Mouse (Mus musculus): ENCODE measurements at regions not wholly inside any gene's neighbourhood (a gene's known extent, or its start where the extent isn't known, plus 50 kb on each side); places are given as distances from the start of the nearest gene placed in this dataset.

GRCm38 (mm10) chr2:51848491-51848890 lies 86.5 kb downstream of the Rbm43 start:
- Histone ChIP-seq H3K79me2 (ENCODE audit: control insufficient read depth, insufficient read depth) (no peaks in the 10 kb centered on the region), H3K4me3 (no peak overlapping the region)

GRCm38 (mm10) chr2:51850581-51850980 lies 84.4 kb downstream of the Rbm43 start:
- H3K36me3 ChIP-seq (ENCODE audit: control insufficient read depth, insufficient read depth): no peaks in the 10 kb centered on the region
- H3K79me2 ChIP-seq (ENCODE audit: control insufficient read depth, insufficient read depth): no peaks in the 10 kb centered on the region
- no peak overlapping the region for H3K4me2 ChIP-seq (ENCODE audit: low read depth)
- H3K27me3 ChIP-seq (ENCODE audit: control insufficient read depth, insufficient read depth, insufficient read length): no peaks in the 10 kb centered on the region
- H3K4me3 ChIP-seq: no peak overlapping the region
- no peak overlapping the region for H3ac ChIP-seq (ENCODE audit: control insufficient read depth, insufficient read length)
- TF ChIP-seq TCF12 (IDR thresholded peaks at IDR 0.05; ENCODE audit: insufficient read depth, poor library complexity, severe bottlenecking): no peak
- TF ChIP-seq MAX (IDR thresholded peaks at IDR 0.05; ENCODE audit: low read depth): no peak
- no peak for TF ChIP-seq MYOD1 (IDR thresholded peaks at IDR 0.05; ENCODE audit: control insufficient read depth in 1 of 3, insufficient read length in 2 of 3, low read depth in 2 of 3)
- TF ChIP-seq POLR2AphosphoS2 (IDR thresholded peaks at IDR 0.05; ENCODE audit: insufficient read length, low read depth): no peak

More at GRCm38 (mm10) chr2:51848491-51848890, 86.5 kb downstream of the Rbm43 start:
- Histone ChIP-seq H3ac (ENCODE audit: control insufficient read depth, insufficient read length) (no peak overlapping the region), H3K4me2 (ENCODE audit: low read depth) (no peak overlapping the region), H3K27me3 (ENCODE audit: control insufficient read depth, insufficient read depth, insufficient read length) (no peaks in the 10 kb centered on the region), H3K36me3 (ENCODE audit: control insufficient read depth, insufficient read depth) (no peaks in the 10 kb centered on the region)
- no peak for TF ChIP-seq MYOD1 (IDR thresholded peaks at IDR 0.05; ENCODE audit: control insufficient read depth in 1 of 3, insufficient read length in 2 of 3, low read depth in 2 of 3)
- TF ChIP-seq REST (IDR thresholded peaks at IDR 0.05; ENCODE audit: insufficient read depth, insufficient read length): no peak
- no peak for TF ChIP-seq SRF (IDR thresholded peaks at IDR 0.05; ENCODE audit: control insufficient read depth, insufficient read length, low read depth)
- no peak for TF ChIP-seq MAX (IDR thresholded peaks at IDR 0.05; ENCODE audit: low read depth)
- TF ChIP-seq MYOG (IDR thresholded peaks at IDR 0.05; ENCODE audit: control insufficient read depth in 1 of 3, insufficient read depth in 1 of 3, insufficient read length in 2 of 3, low read depth in 2 of 3): no peak
- TF ChIP-seq E2F4 (IDR thresholded peaks at IDR 0.05; ENCODE audit: insufficient read depth): no peak
- no peak for TF ChIP-seq USF1 (IDR thresholded peaks at IDR 0.05; ENCODE audit: low read depth)
- TF ChIP-seq TCF12 (IDR thresholded peaks at IDR 0.05; ENCODE audit: insufficient read depth, poor library complexity, severe bottlenecking): no peak
- no peak for TF ChIP-seq CEBPB (IDR thresholded peaks at IDR 0.05; ENCODE audit: insufficient read depth, poor library complexity, severe bottlenecking)
- no peak for TF ChIP-seq POLR2AphosphoS2 (IDR thresholded peaks at IDR 0.05; ENCODE audit: insufficient read length, low read depth)
- no peak for TF ChIP-seq POLR2A (IDR thresholded peaks at IDR 0.05; ENCODE audit: insufficient read length, low read depth)
- no peak for TF ChIP-seq TCF3 (IDR thresholded peaks at IDR 0.05; ENCODE audit: insufficient read length, low read depth)

DNA sequence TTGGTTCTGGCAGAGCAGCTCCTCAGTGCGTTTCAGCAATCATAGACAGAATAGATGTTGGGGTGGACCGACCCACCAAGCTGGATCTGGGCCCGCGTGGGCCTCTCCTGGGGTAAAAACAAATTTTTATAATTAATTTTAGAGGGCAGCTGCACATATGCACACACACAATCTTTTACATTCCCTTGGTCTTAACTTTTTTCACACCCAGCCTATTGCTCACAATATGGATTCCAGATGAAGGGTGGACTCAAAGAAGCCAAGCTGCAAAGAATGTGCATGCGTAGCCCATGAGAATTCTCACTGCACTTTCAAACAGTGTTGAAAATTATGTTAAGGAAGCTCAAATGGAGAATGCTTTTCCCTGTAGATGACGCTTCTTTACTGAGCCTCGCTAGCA lies 83.3 kb downstream of the Rbm43 start:
- TF ChIP-seq CEBPB (IDR thresholded peaks at IDR 0.05; ENCODE audit: insufficient read depth, poor library complexity, severe bottlenecking) (no peak), REST (IDR thresholded peaks at IDR 0.05; ENCODE audit: insufficient read depth, insufficient read length) (no peak), MAX (IDR thresholded peaks at IDR 0.05; ENCODE audit: low read depth) (no peak), POLR2A (IDR thresholded peaks at IDR 0.05; ENCODE audit: insufficient read length, low read depth) (no peak), MYOD1 (IDR thresholded peaks at IDR 0.05; ENCODE audit: control insufficient read depth in 1 of 3, insufficient read length in 2 of 3, low read depth in 2 of 3) (no peak), E2F4 (IDR thresholded peaks at IDR 0.05; ENCODE audit: insufficient read depth) (no peak), TCF3 (IDR thresholded peaks at IDR 0.05; ENCODE audit: insufficient read length, low read depth) (no peak), POLR2AphosphoS2 (IDR thresholded peaks at IDR 0.05; ENCODE audit: insufficient read length, low read depth) (no peak), TCF12 (IDR thresholded peaks at IDR 0.05; ENCODE audit: insufficient read depth, poor library complexity, severe bottlenecking) (no peak), USF1 (IDR thresholded peaks at IDR 0.05; ENCODE audit: low read depth) (no peak), MYOG (IDR thresholded peaks at IDR 0.05; ENCODE audit: control insufficient read depth in 1 of 3, insufficient read depth in 1 of 3, insufficient read length in 2 of 3, low read depth in 2 of 3) (no peak), SRF (IDR thresholded peaks at IDR 0.05; ENCODE audit: control insufficient read depth, insufficient read length, low read depth) (no peak)
- H3K4me3 ChIP-seq: no peak overlapping the region
- H3ac ChIP-seq (ENCODE audit: control insufficient read depth, insufficient read length): no peak overlapping the region
- H3K27me3 ChIP-seq (ENCODE audit: control insufficient read depth, insufficient read depth, insufficient read length): no peaks in the 10 kb centered on the region
- H3K4me2 ChIP-seq (ENCODE audit: low read depth): no peak overlapping the region
- H3K79me2 ChIP-seq (ENCODE audit: control insufficient read depth, insufficient read depth): no peaks in the 10 kb centered on the region
- H3K36me3 ChIP-seq (ENCODE audit: control insufficient read depth, insufficient read depth): no peaks in the 10 kb centered on the region

DNA sequence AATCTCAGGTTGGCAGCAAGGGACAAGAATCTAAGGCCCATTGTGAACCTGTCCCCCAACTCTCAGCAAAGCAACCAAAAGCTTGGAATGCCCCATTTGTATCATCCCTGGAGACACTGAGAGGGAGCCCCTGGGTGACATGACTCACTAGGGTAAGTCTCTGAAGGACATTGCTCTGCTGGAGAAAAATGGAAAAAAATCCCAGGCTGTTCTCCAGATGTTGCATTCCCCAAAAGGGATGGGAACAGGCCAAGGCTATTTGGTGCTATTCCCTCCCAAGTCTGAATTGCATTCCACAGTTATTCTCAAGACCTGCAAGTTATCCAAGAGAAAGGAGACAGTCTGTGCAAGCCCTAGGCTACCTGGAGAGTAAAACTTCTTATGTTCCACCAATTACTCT lies 77.7 kb downstream of the Rbm43 start:
- Histone ChIP-seq H3K79me2 (ENCODE audit: control insufficient read depth, insufficient read depth) (no peaks in the 10 kb centered on the region), H3K36me3 (ENCODE audit: control insufficient read depth, insufficient read depth) (no peaks in the 10 kb centered on the region), H3K27me3 (ENCODE audit: control insufficient read depth, insufficient read depth, insufficient read length) (no peaks in the 10 kb centered on the region), H3K4me2 (ENCODE audit: low read depth) (no peak overlapping the region), H3ac (ENCODE audit: control insufficient read depth, insufficient read length) (no peak overlapping the region), H3K4me3 (no peak overlapping the region)
- TF ChIP-seq MYOG (IDR thresholded peaks at IDR 0.05; ENCODE audit: control insufficient read depth in 1 of 3, insufficient read depth in 1 of 3, insufficient read length in 2 of 3, low read depth in 2 of 3): no peak
- TF ChIP-seq E2F4 (IDR thresholded peaks at IDR 0.05; ENCODE audit: insufficient read depth): no peak
- no peak for TF ChIP-seq MAX (IDR thresholded peaks at IDR 0.05; ENCODE audit: low read depth)
- no peak for TF ChIP-seq SRF (IDR thresholded peaks at IDR 0.05; ENCODE audit: control insufficient read depth, insufficient read length, low read depth)
- TF ChIP-seq POLR2AphosphoS2 (IDR thresholded peaks at IDR 0.05; ENCODE audit: insufficient read length, low read depth): no peak
- no peak for TF ChIP-seq MYOD1 (IDR thresholded peaks at IDR 0.05; ENCODE audit: control insufficient read depth in 1 of 3, insufficient read length in 2 of 3, low read depth in 2 of 3)
- TF ChIP-seq USF1 (IDR thresholded peaks at IDR 0.05; ENCODE audit: low read depth): no peak
- no peak for TF ChIP-seq REST (IDR thresholded peaks at IDR 0.05; ENCODE audit: insufficient read depth, insufficient read length)
- TF ChIP-seq TCF12 (IDR thresholded peaks at IDR 0.05; ENCODE audit: insufficient read depth, poor library complexity, severe bottlenecking): no peak
- no peak for TF ChIP-seq POLR2A (IDR thresholded peaks at IDR 0.05; ENCODE audit: insufficient read length, low read depth)
- TF ChIP-seq CEBPB (IDR thresholded peaks at IDR 0.05; ENCODE audit: insufficient read depth, poor library complexity, severe bottlenecking): no peak
- no peak for TF ChIP-seq TCF3 (IDR thresholded peaks at IDR 0.05; ENCODE audit: insufficient read length, low read depth)

DNA sequence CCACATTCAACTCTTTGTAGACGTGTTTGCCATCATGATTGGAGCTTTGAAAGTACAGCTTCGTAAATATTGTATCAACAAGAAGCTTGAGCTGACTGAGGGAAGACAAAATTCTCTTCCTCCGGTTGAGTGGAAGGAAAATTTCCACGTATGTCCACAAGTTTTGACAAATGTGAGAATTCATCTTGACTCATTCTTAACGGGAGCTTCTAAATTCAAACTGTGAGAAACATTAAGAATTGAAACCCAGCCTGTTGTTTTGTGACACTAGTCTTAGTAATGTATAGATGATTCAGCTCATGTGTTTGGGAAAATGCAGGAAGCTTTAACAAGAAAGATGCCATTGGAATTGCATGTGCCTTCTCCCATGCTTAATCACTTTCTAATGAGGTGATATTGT lies 68.9 kb downstream of the Rbm43 start:
- Histone ChIP-seq H3K27me3 (ENCODE audit: control insufficient read depth, insufficient read depth, insufficient read length) (no peaks in the 10 kb centered on the region), H3K36me3 (ENCODE audit: control insufficient read depth, insufficient read depth) (no peaks in the 10 kb centered on the region), H3ac (ENCODE audit: control insufficient read depth, insufficient read length) (no peak overlapping the region), H3K79me2 (ENCODE audit: control insufficient read depth, insufficient read depth) (no peaks in the 10 kb centered on the region), H3K4me2 (ENCODE audit: low read depth) (no peak overlapping the region), H3K4me3 (no peak overlapping the region)
- TF ChIP-seq USF1 (IDR thresholded peaks at IDR 0.05; ENCODE audit: low read depth): no peak
- TF ChIP-seq TCF3 (IDR thresholded peaks at IDR 0.05; ENCODE audit: insufficient read length, low read depth): no peak
- TF ChIP-seq TCF12 (IDR thresholded peaks at IDR 0.05; ENCODE audit: insufficient read depth, poor library complexity, severe bottlenecking): no peak
- TF ChIP-seq REST (IDR thresholded peaks at IDR 0.05; ENCODE audit: insufficient read depth, insufficient read length): no peak
- no peak for TF ChIP-seq E2F4 (IDR thresholded peaks at IDR 0.05; ENCODE audit: insufficient read depth)
- no peak for TF ChIP-seq CEBPB (IDR thresholded peaks at IDR 0.05; ENCODE audit: insufficient read depth, poor library complexity, severe bottlenecking)
- TF ChIP-seq MAX (IDR thresholded peaks at IDR 0.05; ENCODE audit: low read depth): no peak
- TF ChIP-seq POLR2AphosphoS2 (IDR thresholded peaks at IDR 0.05; ENCODE audit: insufficient read length, low read depth): no peak
- no peak for TF ChIP-seq SRF (IDR thresholded peaks at IDR 0.05; ENCODE audit: control insufficient read depth, insufficient read length, low read depth)
- TF ChIP-seq POLR2A (IDR thresholded peaks at IDR 0.05; ENCODE audit: insufficient read length, low read depth): no peak
- no peak for TF ChIP-seq MYOD1 (IDR thresholded peaks at IDR 0.05; ENCODE audit: control insufficient read depth in 1 of 3, insufficient read length in 2 of 3, low read depth in 2 of 3)
- TF ChIP-seq MYOG (IDR thresholded peaks at IDR 0.05; ENCODE audit: control insufficient read depth in 1 of 3, insufficient read depth in 1 of 3, insufficient read length in 2 of 3, low read depth in 2 of 3): no peak
